ENCODE assay signal across 9 mouse cellular contexts in genomic region chr3:57335080-57335815, GRCm38 (mm10). TPM values are rescaled to one million over a fixed set of nuclear protein-coding genes. Genes with fewer than 3 reads are reported as not detected.
DNase-seq lines count a peak whose midpoint lies in the region; ATAC-seq and TF ChIP-seq lines count a peak whose summit lies in the region.
"Had no signal": no experiment of that assay in that cellular context is flagged by ENCODE, and none has a peak within 500 bp of the region (broad histone marks: within the 10 kb centered on the region; RNA-seq: fewer than 3 reads in every experiment).

No protein-coding gene starts in this region.

- WGBS in heart, adult 2 months: 37% methylated on average over 3 of the region's 3 CpGs
- 84% methylated on average over 3 of the region's 3 CpGs for WGBS in midbrain, embryonic 13.5 days

- TF ChIP-seq POLR2A in heart, adult 2 months (IDR thresholded peaks at IDR 0.05; ENCODE audit: insufficient read depth, low read depth, low read length): 0 out of 2 replicates have a peak, but pooled peaks have one; percentile 19

- no peak for ATAC-seq in midbrain, embryonic 13.5 days

- peak overlapping the region; percentile 19; the same call in 1 of the 2 replicates for H3K27ac ChIP-seq in layer of hippocampus, adult 2 months
- peak overlapping the region; percentile 85 for H3K27ac ChIP-seq in heart, adult 2 months
- H3K27ac ChIP-seq in midbrain, embryonic 13.5 days: no peak overlapping the region
- H3K27ac ChIP-seq: embryonic facial prominence, embryonic 12.5 days had no signal

- TF ChIP-seq EP300 in heart, adult 2 months (IDR thresholded peaks at IDR 0.05; ENCODE audit: insufficient read depth, low read depth, low read length): peak; percentile 88; the same call in 1 of the 2 replicates

- no peak for TF ChIP-seq CTCF in layer of hippocampus, adult 2 months (conservative IDR thresholded peaks at IDR 0.05)
- no peak for TF ChIP-seq CTCF in heart, adult 2 months (IDR thresholded peaks at IDR 0.05)

- no peak for DNase-seq in layer of hippocampus, adult 2 months (ENCODE audit: low spot score in 2 of 2)
- DNase-seq in layer of hippocampus, adult 9-10 months (ENCODE audit: low spot score): no peak
- peak in 1 of 2 experiments; percentile 47 for DNase-seq in heart, adult 2 months
- DNase-seq in kidney, adult 8-10 months: peak; percentile 39 to 75
- peak; percentile 51 for DNase-seq in lung, postnatal 36 days
- DNase-seq in right cerebral cortex, postnatal 10 days (ENCODE audit: low spot score in 2 of 2): no peak
- no peak for DNase-seq in left cerebral cortex, adult 8-10 months (ENCODE audit: low spot score in 2 of 2)

- H3K4me3 ChIP-seq in layer of hippocampus, adult 2 months: no peak overlapping the region
- H3K4me3 ChIP-seq in heart, adult 2 months: 0 out of 2 replicates have a peak overlapping the region, but pooled peaks have one; percentile 12
- H3K4me3 ChIP-seq in midbrain, embryonic 13.5 days (replicated peaks): no peak overlapping the region
- H3K4me3 ChIP-seq: embryonic facial prominence, embryonic 12.5 days had no signal

- no peaks in the 10 kb centered on the region for H3K79me2 ChIP-seq in heart, adult 2 months (replicated peaks; ENCODE audit: control insufficient read depth, insufficient read depth, low read length)

- H3K27me3 ChIP-seq in heart, adult 2 months (ENCODE audit: control insufficient read depth, insufficient read depth, low read length): no peaks in the 10 kb centered on the region
- H3K27me3 ChIP-seq in midbrain, embryonic 13.5 days: no peaks in the 10 kb centered on the region
- H3K27me3 ChIP-seq: embryonic facial prominence, embryonic 12.5 days had no signal

- no peaks in the 10 kb centered on the region for H3K9me3 ChIP-seq in midbrain, embryonic 13.5 days
- H3K9me3 ChIP-seq: embryonic facial prominence, embryonic 12.5 days had no signal

- peak overlapping the region; percentile 53; the same call in 1 of the 2 replicates for H3K9ac ChIP-seq in heart, adult 2 months (ENCODE audit: low read depth, low read length)
- H3K9ac ChIP-seq in midbrain, embryonic 13.5 days (replicated peaks): no peak overlapping the region
- H3K9ac ChIP-seq: embryonic facial prominence, embryonic 12.5 days had no signal

- no peak overlapping the region for H3K4me2 ChIP-seq in midbrain, embryonic 13.5 days (replicated peaks)
- H3K4me2 ChIP-seq: embryonic facial prominence, embryonic 12.5 days had no signal

- H3K36me3 ChIP-seq in heart, adult 2 months (ENCODE audit: control insufficient read depth, insufficient read depth, low read length): peaks cover 10% of the 10 kb centered on the region
- no peaks in the 10 kb centered on the region for H3K36me3 ChIP-seq in midbrain, embryonic 13.5 days
- H3K36me3 ChIP-seq: embryonic facial prominence, embryonic 12.5 days had no signal

- peaks cover 9% of the 10 kb centered on the region for H3K4me1 ChIP-seq in heart, adult 2 months (ENCODE audit: control insufficient read depth, insufficient read depth, low read length)
- no peaks in the 10 kb centered on the region for H3K4me1 ChIP-seq in midbrain, embryonic 13.5 days (replicated peaks)
- H3K4me1 ChIP-seq: embryonic facial prominence, embryonic 12.5 days had no signal

- intact Hi-C loops in heart, adult 2 months (cut with DNase I): loop anchor here (5.0 kb wide), 2 partner anchors 43 to 68 kb away; no protein-coding TSS in a partner anchor

RNA-seq across cellular contexts. Expression of gene Tm4sf1, which starts 33.5 kb away (rescaled TPM):
- 10 to 100 TPM; 11.5 to 19.0 TPM for total RNA-seq in layer of hippocampus, adult 2 months (2021)
- total RNA-seq in heart, adult 2 months (2021): 10 to 100 TPM; 78.5 to 84.6 TPM
- 148 and 297 TPM in 2 replicates for polyA plus RNA-seq in heart, adult 2 months (2012; rRNA removed)
- 14.9 and 24.5 TPM in 2 replicates for polyA plus RNA-seq in midbrain, embryonic 13.5 days (2015; fragmentation: Nextera tagmentation; extraction: Ambion mirVana)
- 10 to 100 TPM; 16.8 to 20.9 (median 18.0) TPM for total RNA-seq in left cerebral cortex, adult 8-10 months (2022)

Comparison
In these comparisons a context has a peak if more than half of its experiments do, and no peak if none do; other contexts are left out.
1. DNase-seq: peak in kidney, adult 8-10 months (2 of 2) and lung, postnatal 36 days (single experiment); none in layer of hippocampus, adult 2 months (0 of 2), layer of hippocampus, adult 9-10 months (single experiment), right cerebral cortex, postnatal 10 days (0 of 2) and left cerebral cortex, adult 8-10 months (0 of 2).